Mouse (Mus musculus) frontal cortex, adult 2 months (tissue): ENCODE measurements around the gene Gm15023. TPM values are rescaled to one million over a fixed set of nuclear protein-coding genes. Genes with fewer than 3 reads are reported as not detected.
A peak's percentile ranks its signal among the peaks of the same experiment; 100 is the strongest.
"Not testable (repeated sequence)": the region's sequence is repeated elsewhere in the genome, so short reads cannot be mapped to it uniquely, and the experiment has no call there.

Experiments
- DNase-seq, 2 experiments: peaks; one replicate each; pipeline ENCODE4 v3.0.0; 2022; ENCODE audit warnings: low spot score in 1 of 2; ENCODE audit errors: extremely low spot score in 1 of 2
- polyA plus RNA-seq: library from polyadenylated mRNA; depleted of rRNA; stranded (reverse); fragments of >200 nt; gene quantifications from 2 replicates; pipeline ENCODE4 v1.2.3, GENCODE M21; 2012; rRNA removed

The Gm15023 gene
- polyA plus RNA-seq: 0.02 TPM in 1 of 2 replicates, not detected in the other

DNA sequence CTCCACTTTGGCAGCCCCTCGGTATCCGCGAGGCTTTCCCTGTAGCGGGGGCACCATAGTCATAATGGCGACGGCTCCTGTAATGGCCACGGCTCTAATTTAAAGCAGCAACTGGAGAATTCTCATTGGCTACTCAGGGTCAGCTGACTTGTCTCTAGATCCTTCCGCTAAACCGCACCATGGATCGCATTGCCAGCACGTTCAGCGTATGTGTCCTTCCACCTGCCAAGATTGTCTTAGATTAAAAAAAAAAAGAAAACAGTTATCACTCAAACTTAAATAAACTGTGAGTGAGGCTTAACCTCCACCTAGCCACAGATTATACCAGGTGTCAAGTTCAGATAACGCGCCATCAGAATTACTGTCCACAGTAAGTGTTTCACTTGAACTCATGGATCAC is at the start of gene Gm15023:
Gene Gm15023, minus strand, starts transcription at position 101 of the 400 bp plus-strand sequence.
- not testable (repeated sequence) for DNase-seq

DNA sequence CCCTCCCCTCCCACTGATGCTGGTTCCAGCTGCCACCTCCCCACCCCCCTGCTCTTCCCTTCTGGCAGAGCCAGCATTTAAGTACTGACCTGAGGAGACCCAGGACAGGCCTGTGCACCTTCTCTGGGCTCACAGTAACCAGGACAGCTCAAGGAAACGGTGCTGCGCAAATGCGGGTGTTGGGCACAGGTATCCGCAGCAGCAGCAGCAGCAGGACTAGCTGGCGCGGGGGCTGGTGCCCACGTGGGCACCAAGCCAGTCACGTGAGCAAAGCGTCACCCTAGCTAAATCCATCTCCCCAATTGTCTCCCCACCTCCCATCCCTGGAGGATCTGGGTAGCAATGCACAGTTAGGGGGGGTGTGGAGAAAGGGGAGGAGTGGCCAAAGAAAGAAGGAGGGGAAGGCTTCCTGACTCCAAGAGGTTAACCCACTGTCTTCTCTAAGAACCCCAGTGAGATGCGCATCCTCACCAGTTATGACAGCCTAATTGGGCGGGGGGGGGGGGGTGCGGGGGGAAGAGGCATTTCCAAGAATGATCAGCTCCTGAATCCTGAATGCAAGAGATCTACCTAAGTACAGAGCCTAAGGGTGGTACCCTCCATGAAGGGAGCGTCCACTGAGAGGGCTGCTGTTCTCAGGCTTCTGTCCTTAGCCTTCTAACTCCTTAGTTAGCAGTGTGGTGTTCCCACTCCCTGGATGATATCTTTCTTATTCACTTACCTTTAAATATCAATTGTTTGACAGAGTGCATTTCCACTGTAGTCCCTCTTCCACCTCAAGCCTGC is 33.2 kb upstream of the Gm15023 start, which contains the start of gene Tceal6:
Gene Tceal6, minus strand, starts transcription at position 252 of the 786 bp plus-strand sequence.
- DNase-seq: peak; percentile 20 to 45

DNA sequence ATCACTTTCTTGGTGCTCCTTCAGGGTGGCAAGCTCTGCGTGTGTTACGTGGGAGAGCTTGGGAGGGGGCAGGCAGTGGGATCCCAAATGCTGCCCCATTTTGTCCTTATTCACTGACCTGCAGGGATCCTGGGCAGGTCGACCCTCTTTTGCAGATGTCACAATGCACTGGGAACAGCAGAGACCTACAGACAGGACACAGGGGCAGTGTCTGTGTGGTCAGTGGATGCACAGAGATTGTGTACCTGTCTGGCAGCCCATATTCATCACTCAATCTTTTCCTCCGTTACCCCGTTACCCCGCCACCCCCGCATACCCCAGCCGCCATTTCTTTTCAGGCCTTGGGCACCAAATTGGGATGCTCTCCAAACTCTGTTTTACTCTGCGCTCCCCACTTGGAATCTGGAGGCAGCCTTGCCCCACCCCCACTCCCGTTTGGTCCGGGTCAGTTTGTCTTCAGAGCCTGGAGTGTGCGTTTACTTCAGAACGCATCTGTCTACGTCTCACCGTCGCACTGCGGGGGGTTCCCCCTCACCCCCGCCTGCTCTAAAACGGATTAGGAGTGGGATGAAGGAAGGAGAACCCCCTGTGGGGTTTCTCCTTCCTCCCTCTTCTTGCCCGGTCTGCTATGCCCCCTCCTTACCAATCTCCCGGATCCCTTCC is 32.5 kb upstream of the Gm15023 start:
- peak in 1 of 2 experiments; percentile 15 for DNase-seq

DNA sequence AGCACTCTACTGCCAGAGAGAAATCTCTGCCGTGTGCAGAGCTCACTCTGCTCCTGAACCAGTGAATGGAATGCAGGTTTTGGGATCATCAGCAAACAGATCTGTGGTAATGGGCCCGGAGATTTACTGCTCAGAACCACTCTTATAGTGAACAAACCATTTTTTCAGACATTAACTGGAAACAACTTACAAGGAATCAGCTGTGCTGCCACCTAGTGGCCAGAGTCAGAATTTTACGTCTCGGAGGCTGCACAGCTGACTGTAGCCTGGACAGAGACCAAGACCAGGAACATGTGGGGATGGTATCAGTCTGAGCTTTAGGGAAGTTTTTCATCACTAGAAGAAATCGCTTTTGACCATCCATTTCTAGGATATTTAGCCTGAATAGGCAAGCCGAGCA is 12.5 kb upstream of the Gm15023 start:
- not testable (repeated sequence) for DNase-seq

DNA sequence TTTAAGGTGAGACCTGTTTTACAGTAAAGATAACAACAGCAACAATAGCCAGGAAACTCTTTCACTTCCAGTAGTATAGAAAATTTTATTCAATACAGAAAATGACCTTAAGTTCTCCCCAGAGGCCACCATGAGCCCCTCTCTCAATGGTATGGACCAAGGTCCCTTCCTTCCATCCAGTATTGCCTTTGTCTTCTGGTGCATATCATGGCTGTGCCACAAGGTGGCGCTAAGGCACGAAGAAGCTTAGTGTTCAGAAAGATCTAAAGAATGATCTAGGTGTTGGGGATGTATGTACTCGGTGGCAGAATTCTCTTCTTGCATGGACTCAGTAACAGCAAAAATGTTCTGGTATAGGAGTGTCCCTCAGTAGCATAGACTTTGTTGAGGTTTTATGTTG is 11.2 kb upstream of the Gm15023 start:
- not testable (repeated sequence) for DNase-seq

Other genes starting within 250 kb of the Gm15023 start
- gene Nxf2, start 212.9 kb downstream of the Gm15023 start, polyA plus RNA-seq: 0.13 and 0.18 TPM in 2 replicates
- 9.3 and 9.7 TPM in 2 replicates for gene Zmat1, start 168.4 kb downstream of the Gm15023 start, polyA plus RNA-seq
- gene Tceal6, start 33.1 kb upstream of the Gm15023 start, polyA plus RNA-seq: 134 and 155 TPM in 2 replicates
- 0.02 TPM in 1 of 2 replicates, not detected in the other for gene Pramel3, start 124.7 kb upstream of the Gm15023 start, polyA plus RNA-seq
- gene Gm5128, start 195.7 kb upstream of the Gm15023 start, polyA plus RNA-seq: 0.10 TPM in 1 of 2 replicates, not detected in the other